Mouse (Mus musculus) MEL (cell line): ENCODE data around the gene Mapk10.

Experiments
- CTCF ChIP-seq, 3 experiments: IDR thresholded peaks in 2 of 3; conservative IDR thresholded peaks in 1 of 3; 2 replicates each; pipeline ENCODE4 v1.5.1; 2011 to 2012; ENCODE audit warnings: low read length in 3 of 3, low read depth in 2 of 3, mild to moderate bottlenecking in 2 of 3, improper control_type of control experiment in 1 of 3, inconsistent platforms in 1 of 3, mixed read lengths in 1 of 3, moderate library complexity in 1 of 3; ENCODE audit not compliant: control insufficient read depth in 1 of 3, insufficient read depth in 1 of 3, poor library complexity in 1 of 3, severe bottlenecking in 1 of 3
- EP300 ChIP-seq, 2 experiments: IDR thresholded peaks; 2 replicates each; pipeline ENCODE4 v1.6.1; 2011; ENCODE audit warnings: improper control_type of control experiment in 2 of 2, low read length in 2 of 2, low read depth in 1 of 2, mild to moderate bottlenecking in 1 of 2
- GABPA ChIP-seq: IDR thresholded peaks from 2 replicates; pipeline ENCODE4 v1.6.1; 2012; ENCODE audit warnings: low read depth, mild to moderate bottlenecking, inconsistent platforms, low read length, improper control_type of control experiment, moderate library complexity
- MXI1 ChIP-seq: IDR thresholded peaks from 2 replicates; pipeline ENCODE4 v1.6.1; 2011; ENCODE audit warnings: mild to moderate bottlenecking, low read depth, low read length, improper control_type of control experiment
- POLR2A ChIP-seq, 2 experiments: IDR thresholded peaks; 2 replicates each; pipeline ENCODE4 v1.6.1; 2011 to 2012; ENCODE audit warnings: low read length in 2 of 2, mild to moderate bottlenecking in 2 of 2, control low read depth in 1 of 2, improper control_type of control experiment in 1 of 2, low read depth in 1 of 2, moderate library complexity in 1 of 2; ENCODE audit not compliant: control insufficient read depth in 1 of 2, insufficient read depth in 1 of 2, poor library complexity in 1 of 2
- TCF12 ChIP-seq: IDR thresholded peaks from 2 replicates; pipeline ENCODE4 v1.6.1; 2014; ENCODE audit warnings: low read depth, mild to moderate bottlenecking, inconsistent platforms, low read length, improper control_type of control experiment, moderate library complexity

DNA sequence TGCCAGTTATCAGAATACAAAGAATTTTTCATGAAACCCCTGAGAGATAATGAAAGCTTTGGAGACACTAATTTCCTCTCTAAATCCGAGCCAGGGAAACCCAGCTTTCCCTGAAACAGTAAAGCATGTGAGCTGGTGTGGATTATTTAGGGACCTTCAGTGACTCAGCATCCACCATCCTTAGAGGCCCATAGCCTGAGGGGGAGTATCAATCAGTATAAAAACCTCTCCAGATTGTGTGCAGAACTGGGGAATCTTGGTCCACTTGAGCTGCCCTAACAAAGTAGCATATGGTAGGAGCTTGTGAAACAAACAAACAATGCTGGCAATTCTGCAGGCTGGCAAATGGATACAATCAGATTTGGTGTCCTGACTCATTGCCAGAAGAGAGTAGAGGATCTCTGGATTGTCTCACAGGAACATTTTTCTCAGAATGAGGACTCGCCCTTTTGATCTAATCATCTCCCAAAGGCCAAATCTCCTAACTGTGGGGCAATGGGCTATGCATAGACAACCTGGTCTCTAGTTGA lies 13.3 kb downstream of the Mapk10 start:
- TF ChIP-seq EP300 (IDR thresholded peaks at IDR 0.05; ENCODE audit: low read depth in 1 of 2, low read length in 2 of 2) (no peak), GABPA (no peak), POLR2A (IDR thresholded peaks at IDR 0.05; ENCODE audit: control insufficient read depth in 1 of 2, insufficient read depth in 1 of 2, low read depth in 1 of 2, low read length in 2 of 2, poor library complexity in 1 of 2) (no peak), MXI1 (no peak), TCF12 (no peak), CTCF (IDR thresholded peaks at IDR 0.05 in 2 of 3, conservative IDR thresholded peaks at IDR 0.05 in 1 of 3; ENCODE audit: control insufficient read depth in 1 of 3, insufficient read depth in 1 of 3, low read depth in 2 of 3, low read length in 3 of 3, poor library complexity in 1 of 3, severe bottlenecking in 1 of 3) (no peak)
